Mouse (Mus musculus) heart, embryonic 14.5 days (tissue): ENCODE data around the gene Txndc11. TPM values are rescaled to one million over a fixed set of nuclear protein-coding genes. Genes with fewer than 3 reads are reported as not detected.
A peak's percentile ranks its signal among the peaks of the same experiment; 100 is the strongest.

ENCODE experiments used
- ATAC-seq: fragments of 200-750 bp; cut with Nextera tagmentation; 2 replicates; pipeline ENCODE4 v1.8.0; 2017; ENCODE audit warnings: low read depth, moderate TSS enrichment; ENCODE audit not compliant: insufficient number of reproducible peaks, insufficient read depth, low FRiP score
- H3K27ac ChIP-seq, 2 experiments: fragments of 200-500 bp in 1 of 2; fragments of 300-500 bp in 1 of 2; sonication (generic) in 1 of 2; replicated peaks in 1 of 2; 2 replicates each; pipeline ENCODE4 v1.5.1; 2012 to 2014; ENCODE audit warnings: low read depth in 2 of 2, low read length in 2 of 2, control low read depth in 1 of 2, mild to moderate bottlenecking in 1 of 2, mixed read lengths in 1 of 2; ENCODE audit not compliant: control insufficient read depth in 1 of 2, insufficient read depth in 1 of 2
- H3K27me3 ChIP-seq: fragments of 300-500 bp; sonication (generic); 2 replicates; pipeline ENCODE4 v1.6.1; 2014; ENCODE audit warnings: mild to moderate bottlenecking, low read length, control low read depth; ENCODE audit not compliant: control insufficient read depth, insufficient read depth
- H3K36me3 ChIP-seq: fragments of 300-500 bp; sonication (generic); 2 replicates; pipeline ENCODE4 v1.6.1; 2014; ENCODE audit warnings: mild to moderate bottlenecking, control low read depth, low read length, mixed read lengths; ENCODE audit not compliant: control insufficient read depth, insufficient read depth
- H3K4me1 ChIP-seq, 2 experiments: fragments of 200-500 bp in 1 of 2; fragments of 300-500 bp in 1 of 2; sonication (generic) in 1 of 2; 2 replicates each; pipeline ENCODE4 v1.6.1; 2012 to 2014; ENCODE audit warnings: low read length in 2 of 2, control low read depth in 1 of 2, mixed read lengths in 1 of 2; ENCODE audit not compliant: control insufficient read depth in 2 of 2, insufficient read depth in 2 of 2
- H3K4me2 ChIP-seq: fragments of 300-500 bp; sonication (generic); 2 replicates; pipeline ENCODE4 v1.6.1; 2014; ENCODE audit warnings: mild to moderate bottlenecking, low read length
- H3K4me3 ChIP-seq, 2 experiments: fragments of 200-500 bp in 1 of 2; fragments of 300-500 bp in 1 of 2; sonication (generic) in 1 of 2; 2 replicates each; pipeline ENCODE4 v1.5.1; 2012 to 2014; ENCODE audit warnings: low read length in 2 of 2, mild to moderate bottlenecking in 2 of 2, control low read depth in 1 of 2, low read depth in 1 of 2, moderate library complexity in 1 of 2; ENCODE audit not compliant: control insufficient read depth in 1 of 2, insufficient read depth in 1 of 2
- H3K9ac ChIP-seq: fragments of 300-500 bp; sonication (generic); 2 replicates; pipeline ENCODE4 v1.6.1; 2014; ENCODE audit warnings: mild to moderate bottlenecking, low read length
- H3K9me3 ChIP-seq: fragments of 300-500 bp; sonication (generic); 2 replicates; pipeline ENCODE4 v1.6.1; 2016; ENCODE audit warnings: low read length, control low read depth; ENCODE audit not compliant: control insufficient read depth
- WGBS: fragments of 180-500 bp; shearing (Covaris S2); extraction: QIAGEN DNeasy Blood & Tissue Kit; methylation state at CpG from one replicate; pipeline ENCODE4 v1.1.7; 2014; 5-methylcytosine and 5-hydroxymethylcytosine counted together
- polyA plus RNA-seq: library from polyadenylated mRNA; unstranded; fragments of >200 nt; fragmentation: Nextera tagmentation; extraction: Ambion mirVana; gene quantifications from 2 replicates; pipeline ENCODE4 v1.2.1, GENCODE M21; 2014

Gene Txndc11
- 31.9 and 33.8 TPM in 2 replicates for polyA plus RNA-seq

DNA sequence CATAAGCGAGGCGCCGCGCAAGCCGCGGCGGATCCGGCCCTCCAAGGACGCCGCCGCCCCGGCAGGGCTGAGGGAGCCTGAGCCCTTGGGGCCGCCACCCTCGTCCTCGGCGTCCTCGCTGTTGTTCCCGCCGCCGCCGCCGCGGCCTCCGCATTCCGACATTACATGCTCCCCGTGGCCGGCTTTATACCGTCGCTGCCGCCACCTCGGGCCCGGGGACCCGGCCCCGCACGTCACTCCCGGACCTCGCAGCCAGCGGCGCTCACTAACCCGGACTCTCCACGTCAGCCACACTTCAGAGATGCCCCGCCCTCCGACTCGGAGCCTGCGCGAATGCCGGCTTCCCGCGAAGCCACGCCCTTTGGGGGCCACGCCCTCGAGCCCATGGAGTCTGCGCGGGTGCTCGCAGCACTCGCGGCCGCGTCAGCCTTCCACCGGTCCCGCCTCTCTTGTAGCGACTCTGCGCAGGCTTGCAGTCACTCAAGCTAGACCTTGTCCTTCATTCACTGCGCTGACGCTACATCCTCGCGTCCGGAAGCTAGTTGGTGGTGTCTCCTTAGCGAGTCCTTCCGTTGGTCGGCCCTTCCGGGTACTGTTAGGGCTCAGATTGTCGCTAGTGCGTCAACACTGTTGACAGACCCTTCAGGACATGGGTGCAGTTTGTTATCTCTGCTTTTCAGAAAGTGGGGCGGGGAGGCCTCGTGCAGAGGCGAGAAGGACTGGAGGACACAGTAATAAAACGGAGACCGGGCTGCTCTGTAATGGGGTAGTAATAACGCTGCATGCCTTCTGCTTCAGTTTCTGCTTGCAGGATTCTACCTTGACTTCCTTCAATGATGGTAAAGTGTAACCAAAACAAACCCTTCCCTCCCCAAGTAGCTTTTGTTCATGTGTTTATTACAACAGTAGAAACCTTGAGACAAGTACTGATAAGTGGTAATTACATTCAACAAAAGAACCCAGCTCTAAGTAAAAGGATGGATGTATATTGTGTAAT is at the start of gene Txndc11:
Gene Txndc11 (minus strand): TSS at position 303 of the 997 bp plus-strand sequence.
- H3K4me1 ChIP-seq: peaks cover 2 to 17% of the 10 kb centered on the region in 2 experiments
- peak within 1 kb of the TSS; percentile 91 to 97 for H3K4me3 ChIP-seq
- peaks cover 41% of the 10 kb centered on the region for H3K36me3 ChIP-seq
- H3K27ac ChIP-seq: peak within 1 kb of the TSS; percentile 95 to 98
- peak within 1 kb of the TSS; percentile 79 for H3K4me2 ChIP-seq
- WGBS: under 1% methylated on average over 80 of the region's 80 CpGs
- ATAC-seq: peak; percentile 97
- H3K9me3 ChIP-seq: no peaks in the 10 kb centered on the region
- peak within 1 kb of the TSS; percentile 96 for H3K9ac ChIP-seq
- H3K27me3 ChIP-seq: no peaks in the 10 kb centered on the region

DNA sequence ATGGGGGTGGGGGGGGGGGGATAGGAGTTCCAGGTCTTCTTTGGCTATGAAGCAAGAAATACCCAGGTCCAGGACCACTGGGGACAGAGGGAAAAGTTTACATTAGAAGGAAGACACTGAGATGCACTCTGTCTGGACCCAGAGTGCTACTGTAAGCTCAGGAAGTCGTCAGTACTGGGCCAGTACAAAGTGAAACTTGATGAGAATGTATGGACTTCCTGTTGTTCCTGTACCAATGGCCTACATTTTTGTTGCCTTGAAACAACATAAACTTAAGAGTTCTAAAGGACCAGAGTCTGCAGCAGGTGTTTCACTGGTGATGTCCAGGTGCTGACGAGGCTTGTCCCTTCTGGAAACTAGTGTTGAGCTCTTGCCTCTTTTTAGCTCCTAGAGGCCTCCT is 43.0 kb upstream of the Txndc11 start:
- peaks cover 0 to 16% of the 10 kb centered on the region in 2 experiments; a peak in 3 of 4 replicates for H3K4me1 ChIP-seq
- H3K36me3 ChIP-seq: no peaks in the 10 kb centered on the region
- H3K9me3 ChIP-seq: peaks cover 3% of the 10 kb centered on the region; the same call in 1 of the 2 replicates
- 67% methylated on average over 2 of the region's 2 CpGs for WGBS
- no peak overlapping the region for H3K27ac ChIP-seq
- no peak overlapping the region for H3K4me3 ChIP-seq
- H3K27me3 ChIP-seq: no peaks in the 10 kb centered on the region
- ATAC-seq: no peak
- H3K4me2 ChIP-seq: peak overlapping the region; percentile 68
- no peak overlapping the region for H3K9ac ChIP-seq

DNA sequence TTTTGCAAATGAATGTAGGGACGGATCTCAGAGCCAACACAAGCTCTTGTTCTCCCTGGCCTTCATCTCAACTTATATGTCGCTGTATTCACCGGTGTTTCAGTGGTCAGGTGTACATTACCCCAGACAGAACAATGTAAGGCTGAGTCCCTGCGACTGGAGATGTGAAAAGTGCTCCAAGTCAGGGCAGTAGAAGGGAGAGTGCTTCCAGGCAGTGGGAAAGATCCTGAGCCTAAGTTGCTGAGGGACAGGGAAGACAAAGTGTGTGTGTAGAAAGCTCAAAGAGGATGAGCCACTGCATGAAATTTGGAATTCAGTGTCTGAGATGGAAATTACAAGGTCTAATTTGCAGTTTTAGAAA is 42.4 kb upstream of the Txndc11 start:
- 4% methylated on average over 4 of the region's 4 CpGs for WGBS
- no peak for ATAC-seq
- H3K27ac ChIP-seq: peak overlapping the region; percentile 81 to 90

DNA sequence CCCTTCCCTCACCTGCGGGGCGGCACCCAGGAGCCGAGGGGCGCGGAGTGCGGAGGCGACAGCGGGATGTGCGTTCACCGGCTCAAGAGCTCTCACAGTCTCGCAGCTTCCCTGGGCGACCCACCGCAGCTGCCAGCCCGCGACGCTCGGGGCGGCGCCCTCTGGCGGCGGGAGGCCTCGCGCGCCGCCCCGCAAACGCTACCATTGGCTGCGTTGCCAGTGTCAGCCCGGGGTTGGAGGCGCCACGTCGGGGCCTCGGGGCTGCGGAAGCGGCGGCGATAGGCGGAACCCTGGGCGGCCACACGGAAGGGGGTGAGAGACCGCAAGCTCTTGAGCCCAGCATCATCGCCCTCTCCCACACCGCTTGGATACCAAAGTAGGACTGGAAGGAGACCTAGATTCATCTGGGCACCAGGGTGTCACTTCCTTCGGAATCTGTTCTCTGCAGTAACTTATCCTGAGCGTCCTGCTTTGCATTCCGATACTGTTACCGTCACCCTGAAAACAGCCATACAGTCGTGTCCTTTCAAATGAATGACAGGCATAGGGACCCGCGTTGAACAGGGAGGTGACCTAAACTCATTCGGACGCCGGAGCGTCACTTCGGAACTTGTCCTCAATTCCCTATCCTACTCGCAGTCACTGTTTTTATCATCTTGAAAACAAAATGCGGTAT is 41.9 kb upstream of the Txndc11 start, which contains the start of gene Zc3h7a:
Gene Zc3h7a (minus strand): TSS at position 186 of the 676 bp plus-strand sequence.
- Histone ChIP-seq H3K36me3 (no peaks in the 10 kb centered on the region), H3K9ac (peak within 1 kb of the TSS; percentile 93), H3K27ac (peak within 1 kb of the TSS; percentile 82 to 90), H3K4me3 (peak within 1 kb of the TSS; percentile 86 to 93), H3K4me2 (peak within 1 kb of the TSS; percentile 68), H3K9me3 (peaks cover 3% of the 10 kb centered on the region; the same call in 1 of the 2 replicates), H3K27me3 (no peaks in the 10 kb centered on the region), H3K4me1 (peaks cover 0 to 16% of the 10 kb centered on the region in 2 experiments; a peak in 3 of 4 replicates)
- ATAC-seq: peak; percentile 88
- under 1% methylated on average over 57 of the region's 57 CpGs for WGBS

More for the DNA sequence above, 42.4 kb upstream of the Txndc11 start:
- Histone ChIP-seq H3K4me1 (peaks cover 0 to 16% of the 10 kb centered on the region in 2 experiments; a peak in 3 of 4 replicates), H3K36me3 (no peaks in the 10 kb centered on the region), H3K9me3 (peaks cover 3% of the 10 kb centered on the region; the same call in 1 of the 2 replicates), H3K4me3 (peak overlapping the region; percentile 86 to 93), H3K9ac (peak overlapping the region; percentile 93), H3K4me2 (peak overlapping the region; percentile 68), H3K27me3 (no peaks in the 10 kb centered on the region)

DNA sequence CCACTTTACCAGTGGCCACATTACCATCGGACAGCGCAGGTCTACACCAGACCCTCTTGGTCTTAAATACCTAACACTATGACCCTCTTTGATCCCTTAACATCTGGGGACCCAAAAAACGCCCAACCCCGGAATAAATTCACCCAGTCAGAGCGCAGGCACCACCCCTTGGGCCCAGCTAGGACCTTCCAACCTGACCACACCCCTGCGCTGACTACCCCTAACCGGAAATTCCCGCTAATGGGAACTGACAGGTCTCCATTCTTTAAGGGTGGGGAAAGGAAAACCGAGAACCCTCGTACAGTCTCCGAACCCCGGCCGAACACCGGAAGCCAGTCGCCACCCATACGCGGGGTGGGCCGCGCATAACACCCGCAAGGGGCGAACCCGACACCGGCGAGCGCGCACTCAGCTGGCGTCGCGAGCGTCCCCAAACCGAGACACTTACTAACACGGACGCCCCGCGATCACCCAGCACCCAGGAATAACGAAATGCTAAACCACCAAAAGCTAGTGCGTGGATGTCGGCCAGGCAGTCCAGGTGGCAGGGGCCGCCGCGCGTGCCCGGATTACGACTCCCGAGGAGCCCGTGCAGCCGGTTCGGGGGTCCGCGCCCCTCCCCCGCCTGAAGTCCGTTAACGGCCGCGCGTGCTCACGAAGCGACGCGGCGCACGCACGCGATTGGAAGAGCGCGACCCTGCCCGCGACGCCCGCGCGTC is 41.2 kb upstream of the Txndc11 start:
- Histone ChIP-seq H3K4me1 (peaks cover 0 to 16% of the 10 kb centered on the region in 2 experiments; a peak in 3 of 4 replicates), H3K4me3 (peak overlapping the region; percentile 86 to 93), H3K27me3 (no peaks in the 10 kb centered on the region), H3K4me2 (peak overlapping the region; percentile 68), H3K27ac (peak overlapping the region; percentile 82 to 90), H3K9me3 (peaks cover 3% of the 10 kb centered on the region; the same call in 1 of the 2 replicates), H3K9ac (peak overlapping the region; percentile 93), H3K36me3 (no peaks in the 10 kb centered on the region)
- ATAC-seq: peak; percentile 69
- WGBS: 1% methylated on average over 72 of the region's 72 CpGs

DNA sequence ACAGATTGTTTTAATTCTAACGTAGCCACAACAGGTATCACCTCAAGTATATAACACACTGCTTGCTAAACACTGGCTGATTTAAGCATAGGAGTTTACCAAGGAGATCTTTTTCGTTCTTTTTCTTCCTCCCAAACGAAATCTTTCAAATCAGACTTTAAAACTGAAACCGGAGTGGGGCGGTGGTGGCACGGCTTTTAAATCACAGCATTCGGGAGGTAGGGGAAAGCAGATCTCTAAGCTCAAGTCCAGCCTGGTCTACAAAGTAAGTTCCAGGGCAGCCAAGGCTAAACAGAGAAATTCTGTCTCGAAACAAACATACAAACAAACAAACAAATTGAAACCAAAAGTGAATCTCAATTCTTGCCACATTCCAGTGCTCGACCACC is 40.6 kb upstream of the Txndc11 start:
- Histone ChIP-seq H3K36me3 (no peaks in the 10 kb centered on the region), H3K4me1 (peaks cover 0 to 16% of the 10 kb centered on the region in 2 experiments; a peak in 3 of 4 replicates), H3K9ac (peak overlapping the region; percentile 93), H3K4me3 (peak overlapping the region; percentile 86 to 93), H3K4me2 (peak overlapping the region; percentile 68), H3K9me3 (peaks cover 3% of the 10 kb centered on the region; the same call in 1 of the 2 replicates), H3K27me3 (no peaks in the 10 kb centered on the region), H3K27ac (peak overlapping the region; percentile 82 to 90)
- no peak for ATAC-seq
- WGBS: 7% methylated on average over 9 of the region's 9 CpGs
